Mouse (Mus musculus): Measurements from ENCODE around the gene Surf1.

GRCm38 (mm10) chr2:26902467-26903220, 13.7 kb downstream of the Surf1 start, which contains the start of gene Surf6:
- no peak for TF ChIP-seq CTCF (conservative IDR thresholded peaks at IDR 0.05; ENCODE audit: low read length)
- no peak for TF ChIP-seq POU5F1 (IDR thresholded peaks at IDR 0.05; ENCODE audit: borderline replicate concordance, low read length)

Data from E14TG2a.4 (cell line).